Mouse (Mus musculus): ENCODE measurements around the gene Gm13757.
"Not testable (repeated sequence)": the region's sequence is repeated elsewhere in the genome, so short reads cannot be mapped to it uniquely, and the experiment has no call there.

Gene Gm13757

DNA sequence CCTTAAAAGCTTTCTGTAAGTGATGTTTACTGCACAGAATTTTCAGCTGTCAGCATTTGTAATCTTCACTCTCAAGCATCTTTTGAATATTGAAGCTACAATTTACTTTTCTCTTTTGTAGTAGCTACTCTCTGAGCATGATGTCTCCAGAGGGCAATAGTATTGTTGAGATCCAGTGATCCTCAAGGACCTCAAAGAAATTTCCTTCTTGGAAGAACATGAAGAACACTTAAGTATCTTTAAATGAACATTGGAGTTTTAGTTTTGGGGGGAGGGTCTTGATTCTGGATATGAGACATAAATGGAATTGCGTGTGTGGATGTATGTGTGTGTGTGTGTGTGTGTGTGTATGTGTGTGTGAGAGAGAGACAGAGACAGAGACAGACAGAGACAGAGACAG lies at the start of gene Gm13757:
TSS of gene Gm13757 (minus strand) at position 101 of the 400 bp plus-strand sequence.
- DNase-seq = no peak

DNA sequence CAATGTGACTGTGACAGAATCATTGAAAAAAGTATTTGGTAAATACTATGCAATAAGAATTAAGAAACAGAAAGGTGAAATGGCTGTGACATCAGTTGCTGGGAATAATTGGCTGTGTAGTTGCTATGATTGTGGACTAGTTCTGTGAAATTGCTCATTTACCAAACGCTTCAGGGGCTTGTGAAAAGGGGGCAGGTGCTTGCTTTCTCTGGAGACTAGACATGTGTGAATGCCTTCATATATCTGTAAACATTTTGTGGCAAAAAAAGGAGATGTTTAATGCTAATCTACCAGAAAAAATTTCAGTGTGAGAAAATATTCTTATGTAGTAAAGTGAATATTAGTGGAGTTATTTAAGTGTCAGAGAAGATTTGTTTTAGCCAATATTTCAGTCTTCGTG lies 44.1 kb upstream of the Gm13757 start, which contains the start of gene Olfr1185-ps1:
TSS of gene Olfr1185-ps1 (plus strand) at position 301 of the 400 bp plus-strand sequence.
- DNase-seq = no peak

- DNase-seq = no peak
Observed at GRCm38 (mm10) chr2:88483298-88483697, 34.4 kb upstream of the Gm13757 start, which contains the start of gene Olfr1184. Olfr1184 (plus strand) TSS chr2:88483598.

- DNase-seq = not testable (repeated sequence)
Observed at GRCm38 (mm10) chr2:88454567-88454966, 5.6 kb upstream of the Gm13757 start, which contains the start of gene Olfr1183. Olfr1183 (plus strand) TSS chr2:88454867.

- no peak for DNase-seq
Observed at GRCm38 (mm10) chr2:88426071-88426470, 22.9 kb downstream of the Gm13757 start, which contains the start of gene Olfr1181. Olfr1181 (minus strand) TSS chr2:88426171.

- no peak for DNase-seq
Observed at GRCm38 (mm10) chr2:88419051-88419450, 29.9 kb downstream of the Gm13757 start, which contains the start of gene Olfr1180. Olfr1180 (minus strand) TSS chr2:88419151.

DNA sequence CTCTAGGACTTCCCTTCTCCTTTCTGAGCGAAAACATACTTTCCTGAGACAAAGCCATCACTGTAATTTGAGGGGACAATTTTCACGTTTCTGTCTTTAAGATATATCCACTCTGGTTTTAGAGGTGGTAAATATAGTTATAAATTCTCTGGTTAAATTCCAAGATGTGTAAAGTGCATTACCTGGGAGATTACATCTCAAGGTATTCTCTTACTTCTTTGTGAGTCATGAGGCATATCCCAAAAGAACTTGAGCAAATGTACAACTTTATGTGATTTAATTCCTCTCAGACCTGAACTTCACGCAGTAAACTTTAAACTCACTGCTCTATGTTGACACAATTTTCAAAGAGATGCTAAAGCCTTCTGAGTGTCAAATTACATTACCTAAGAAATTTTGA lies 42.6 kb downstream of the Gm13757 start, which contains the start of gene Olfr1179:
TSS of gene Olfr1179 (minus strand) at position 101 of the 400 bp plus-strand sequence.
- DNase-seq = no peak

Data from lung, postnatal 4 days (tissue).